Mouse (Mus musculus): ENCODE data around the gene 2310061I04Rik.
"Not testable (repeated sequence)": the region's sequence is repeated elsewhere in the genome, so short reads cannot be mapped to it uniquely, and the experiment has no call there.

The 2310061I04Rik gene

GRCm38 (mm10) chr17:35896781-35897643 lies at the start of gene 2310061I04Rik:
TSS of gene 2310061I04Rik (minus strand) at chr17:35897431.
- DNase-seq, result peak; percentile 90

GRCm38 (mm10) chr17:35939941-35940340 lies 42.7 kb upstream of the 2310061I04Rik start:
- DNase-seq, result no peak

- DNase-seq, result no peak
Observed at GRCm38 (mm10) chr17:35939108-35939507, 41.9 kb upstream of the 2310061I04Rik start.

GRCm38 (mm10) chr17:35937700-35938348 lies 40.6 kb upstream of the 2310061I04Rik start:
- DNase-seq, result peak; percentile 57

- DNase-seq, result not testable (repeated sequence)
Observed at GRCm38 (mm10) chr17:35935763-35936162, 38.5 kb upstream of the 2310061I04Rik start.

GRCm38 (mm10) chr17:35932608-35933007 lies 35.4 kb upstream of the 2310061I04Rik start:
- no peak for DNase-seq

- no peak for DNase-seq
Observed at GRCm38 (mm10) chr17:35930627-35931026, 33.4 kb upstream of the 2310061I04Rik start.

- DNase-seq, result no peak
Observed at GRCm38 (mm10) chr17:35929534-35929933, 32.3 kb upstream of the 2310061I04Rik start.

GRCm38 (mm10) chr17:35927471-35927870 lies 30.2 kb upstream of the 2310061I04Rik start:
- DNase-seq, result no peak

GRCm38 (mm10) chr17:35923281-35923680 lies 26.1 kb upstream of the 2310061I04Rik start:
- no peak for DNase-seq

- DNase-seq, result peak; percentile 18
Observed at GRCm38 (mm10) chr17:35922566-35922965, 25.3 kb upstream of the 2310061I04Rik start.

GRCm38 (mm10) chr17:35921710-35922109 lies 24.5 kb upstream of the 2310061I04Rik start:
- DNase-seq, result no peak

GRCm38 (mm10) chr17:35920862-35921562 lies 23.8 kb upstream of the 2310061I04Rik start:
- no peak for DNase-seq

- no peak for DNase-seq
Observed at GRCm38 (mm10) chr17:35920384-35920783, 23.2 kb upstream of the 2310061I04Rik start.

GRCm38 (mm10) chr17:35919864-35920301 lies 22.7 kb upstream of the 2310061I04Rik start:
- DNase-seq, result no peak

GRCm38 (mm10) chr17:35919060-35919715 lies 22.0 kb upstream of the 2310061I04Rik start:
- DNase-seq, result peak; percentile 95

GRCm38 (mm10) chr17:35918276-35919059 lies 21.2 kb upstream of the 2310061I04Rik start:
- DNase-seq, result peak; percentile 49

- peak; percentile 41 for DNase-seq
Observed at GRCm38 (mm10) chr17:35917463-35918251, 20.4 kb upstream of the 2310061I04Rik start.

- no peak for DNase-seq
Observed at GRCm38 (mm10) chr17:35917143-35917462, 19.9 kb upstream of the 2310061I04Rik start.

- DNase-seq, result peak; percentile 98
Observed at GRCm38 (mm10) chr17:35916297-35917142, 19.3 kb upstream of the 2310061I04Rik start, which contains the start of the genes Mrps18b and Ppp1r10. TSS of gene Mrps18b (minus strand) at chr17:35916389. TSS of gene Ppp1r10 (plus strand) at chr17:35916434.
